Mouse (Mus musculus): ENCODE data around the gene Pgpep1. TPM values are rescaled to one million over a fixed set of nuclear protein-coding genes. Genes with fewer than 3 reads are reported as not detected.

The Pgpep1 gene
- total RNA-seq, 2 experiments from 2014 or later, result 11.1 to 15.9 TPM

DNA sequence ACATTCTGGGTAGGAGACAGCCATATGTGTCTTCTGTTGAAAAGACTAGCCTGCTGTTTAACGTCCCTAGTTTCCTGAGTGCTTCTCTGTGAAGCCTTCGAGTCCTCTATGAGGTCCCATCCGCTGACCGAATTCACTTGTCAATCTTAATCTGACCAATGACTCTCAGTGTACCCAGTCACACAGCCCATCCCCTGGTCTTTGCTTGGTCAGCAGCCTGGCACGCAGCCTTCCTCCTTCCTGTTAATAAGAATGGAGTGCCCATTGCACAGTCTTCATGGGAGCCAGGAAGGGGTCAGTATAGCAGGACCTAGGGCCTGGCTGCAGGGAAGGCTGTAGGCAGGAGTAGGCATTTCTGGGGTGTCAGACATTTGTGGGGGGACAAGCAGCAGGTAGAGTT lies 45.7 kb downstream of the Pgpep1 start:
- intact Hi-C loops (cut with DNase I), result no loop called here
- no peak for DNase-seq

DNA sequence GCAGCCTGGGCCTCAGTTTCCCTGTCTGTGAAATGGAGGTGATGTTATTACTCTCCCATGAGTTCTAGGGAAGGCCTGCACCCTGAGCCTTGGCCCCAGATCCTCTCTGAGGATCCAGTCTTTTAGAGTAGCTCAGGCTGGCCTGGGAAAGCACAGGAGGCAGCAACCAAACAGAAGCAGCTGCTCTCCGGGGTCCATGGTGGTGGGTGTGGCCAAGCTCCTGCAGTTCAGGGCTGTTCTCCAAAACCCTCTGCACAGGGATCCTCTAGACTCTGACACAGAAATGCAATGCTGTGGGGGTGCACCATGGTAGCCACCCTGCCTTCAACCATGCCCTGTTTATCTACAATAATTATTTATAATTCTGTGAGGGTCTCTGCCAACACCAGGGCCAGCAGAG lies 46.4 kb downstream of the Pgpep1 start:
- DNase-seq, result no peak
- intact Hi-C loops (cut with DNase I), result no loop called here

DNA sequence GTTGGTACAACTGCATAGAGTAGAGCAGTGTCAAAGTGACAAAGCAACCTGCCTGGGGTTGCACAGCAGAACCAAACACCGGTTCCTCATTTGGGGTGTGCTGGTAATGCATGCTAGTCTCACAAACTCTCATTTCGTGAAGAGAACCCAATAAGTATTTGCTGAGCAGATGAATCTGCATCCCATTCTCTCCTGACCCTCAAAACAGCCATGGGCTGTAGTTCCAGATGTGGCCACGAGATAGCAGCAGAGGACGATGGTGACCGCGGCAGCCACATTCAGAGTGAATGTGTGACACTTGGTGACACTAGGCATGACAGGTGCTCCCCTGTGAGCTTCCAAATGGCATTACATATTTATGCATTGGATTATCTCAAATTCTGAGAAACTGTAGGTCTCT lies 48.3 kb downstream of the Pgpep1 start:
- peak; percentile 84 to 91 for DNase-seq
- intact Hi-C loops (cut with DNase I), result no loop called here

DNA sequence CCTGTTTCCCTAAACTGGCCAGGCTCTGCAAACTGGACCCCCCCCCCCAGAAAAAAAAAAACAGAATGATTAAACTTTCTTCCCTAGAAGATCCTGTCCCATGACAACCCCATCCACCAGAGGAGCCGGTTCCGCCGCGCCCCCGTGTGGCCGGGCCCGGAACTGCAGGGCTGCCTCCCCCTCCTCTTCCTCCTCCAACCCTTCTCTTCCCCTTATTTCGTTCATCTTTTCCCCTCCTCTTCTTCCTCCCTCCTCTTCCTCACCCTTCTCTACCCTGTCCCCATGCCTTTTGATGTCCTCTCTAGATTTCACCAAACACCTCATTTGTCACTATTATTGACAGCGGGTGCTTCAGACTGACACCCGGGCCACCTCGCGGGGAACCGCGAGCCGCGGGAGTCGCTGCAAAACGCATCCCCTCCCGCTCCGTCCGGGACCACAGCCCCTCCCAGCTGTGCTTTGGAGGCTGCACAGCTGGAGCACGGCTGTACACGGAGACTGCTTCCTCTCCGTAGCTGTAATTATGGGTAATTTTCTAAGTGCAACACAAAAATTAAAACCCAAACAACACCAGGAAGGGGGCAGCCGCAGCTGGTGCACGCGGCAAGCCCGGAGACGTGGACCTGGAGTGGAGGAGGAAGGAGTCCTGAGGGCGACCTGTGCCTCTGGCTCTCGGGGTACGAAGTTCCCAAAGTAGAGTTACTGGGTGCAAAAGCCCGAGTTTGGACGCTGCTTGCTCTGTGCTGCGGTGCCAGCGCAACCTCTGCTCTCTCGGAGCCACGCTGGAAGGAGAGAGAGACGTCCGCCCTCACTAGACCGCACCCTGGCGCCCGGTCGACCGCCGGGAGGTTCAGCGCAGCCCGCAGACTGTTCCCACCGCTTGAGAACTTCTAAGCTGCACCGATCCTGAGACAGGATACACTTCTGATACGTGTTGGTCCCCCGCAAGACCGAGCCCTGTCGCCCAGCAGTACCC lies 49.1 kb downstream of the Pgpep1 start:
- intact Hi-C loops (cut with DNase I), result no loop called here
- peak; percentile 85 to 89 for DNase-seq

DNA sequence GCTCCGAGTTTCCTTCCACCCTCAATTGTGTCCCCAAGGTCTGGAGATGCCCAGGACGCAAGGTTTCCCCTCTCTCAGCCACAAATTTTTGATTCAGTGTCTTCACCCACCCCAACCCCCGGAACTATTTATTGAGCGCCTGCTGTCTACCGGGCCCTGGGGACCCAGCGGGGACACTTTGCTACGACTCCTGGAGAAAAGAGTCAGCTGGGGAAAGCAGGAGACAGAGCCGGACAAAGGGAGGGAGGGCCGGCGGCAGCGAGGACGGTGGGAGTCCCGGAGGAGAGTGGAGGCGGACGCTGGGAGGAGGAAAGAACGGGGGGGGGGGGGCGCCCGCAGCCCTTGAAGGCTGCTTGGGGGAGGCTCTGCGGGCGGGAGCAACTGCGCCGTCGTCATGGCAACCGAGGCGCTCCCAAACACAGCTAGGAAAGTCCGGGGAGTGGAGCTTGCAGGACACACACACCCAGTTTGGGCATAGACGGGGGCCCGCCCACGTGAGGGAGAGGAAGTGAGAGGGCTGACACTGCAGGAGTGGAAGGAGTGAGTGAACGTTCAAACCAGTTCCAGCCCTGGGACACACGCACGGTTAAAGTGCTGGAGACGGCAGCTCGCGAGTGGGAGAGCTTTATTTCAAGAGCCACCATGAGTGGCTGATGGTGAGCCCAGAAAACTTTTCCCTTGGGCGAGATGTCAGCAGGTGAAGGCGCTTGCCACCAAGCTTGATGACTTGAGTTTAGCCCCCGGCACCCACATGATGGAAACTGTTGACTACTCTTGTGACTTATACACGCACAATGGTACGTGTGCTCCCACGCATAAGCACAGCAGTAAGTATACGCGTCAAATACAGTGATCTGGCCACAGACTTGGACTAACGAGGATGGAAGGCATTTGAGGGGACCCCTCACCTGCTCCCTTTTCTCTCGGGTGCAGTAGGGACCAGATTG lies 50.1 kb downstream of the Pgpep1 start:
- DNase-seq, result peak; percentile 79 to 92
- intact Hi-C loops (cut with DNase I), result no loop called here

DNA sequence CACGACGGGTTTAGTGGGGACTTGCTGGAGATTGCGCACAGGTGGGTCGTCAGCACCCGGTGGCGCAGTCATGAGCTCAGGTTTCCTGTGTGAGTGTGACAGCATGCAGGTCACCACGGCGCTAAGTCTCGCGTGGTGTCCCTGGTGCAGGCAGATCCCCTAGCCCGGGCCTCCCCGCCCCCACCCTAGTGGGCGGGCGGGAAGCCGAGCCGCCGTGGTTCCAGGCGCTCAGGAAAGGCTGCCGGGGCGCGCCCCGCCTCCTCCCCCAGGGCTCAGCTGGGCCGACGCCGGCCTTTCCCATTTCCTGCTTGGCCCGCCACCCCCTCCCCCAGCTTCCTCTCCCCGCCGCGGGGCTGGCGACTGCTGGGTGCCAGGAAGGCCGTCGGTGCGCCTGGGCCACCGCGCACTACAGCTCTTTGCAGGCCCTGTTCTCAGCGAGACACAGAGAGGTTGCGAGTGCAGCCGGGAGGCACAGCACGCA lies 50.8 kb downstream of the Pgpep1 start:
- intact Hi-C loops (cut with DNase I), result no loop called here
- DNase-seq, result peak; percentile 84 to 88

DNA sequence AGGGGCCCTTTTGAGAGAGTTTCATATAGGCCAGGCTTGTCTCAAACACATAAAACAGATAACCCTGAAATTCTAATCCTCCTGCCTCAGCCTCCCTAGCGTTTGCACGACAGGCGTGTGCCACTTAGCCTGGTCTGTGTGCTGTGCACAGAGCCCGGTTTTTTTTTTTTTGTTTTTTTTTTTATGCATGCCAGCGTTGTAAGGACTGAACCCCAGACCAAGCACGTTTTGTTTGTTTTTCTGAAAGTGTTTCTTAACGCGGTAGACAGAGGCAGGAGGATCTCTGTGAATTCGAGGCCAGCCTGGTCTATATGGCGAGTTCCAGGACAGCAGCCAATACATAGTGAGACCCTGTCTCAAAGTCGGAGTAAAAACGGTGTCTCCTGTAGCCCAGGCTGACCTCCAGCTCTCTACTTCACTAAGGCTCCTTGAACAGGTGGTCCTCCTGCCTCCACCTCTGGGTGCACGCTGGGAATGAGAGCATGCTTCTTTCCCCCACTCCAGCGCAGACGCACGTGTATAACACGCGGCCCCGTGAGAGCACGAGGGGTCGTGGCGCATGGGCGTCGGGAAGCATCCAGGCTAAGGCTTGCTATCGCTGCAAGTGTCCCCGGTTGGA lies 51.3 kb downstream of the Pgpep1 start, which contains the start of gene Ssbp4:
TSS of gene Ssbp4 (minus strand) at position 124 of the 619 bp plus-strand sequence.
- no peak for DNase-seq
- intact Hi-C loops (cut with DNase I), result no loop called here

DNA sequence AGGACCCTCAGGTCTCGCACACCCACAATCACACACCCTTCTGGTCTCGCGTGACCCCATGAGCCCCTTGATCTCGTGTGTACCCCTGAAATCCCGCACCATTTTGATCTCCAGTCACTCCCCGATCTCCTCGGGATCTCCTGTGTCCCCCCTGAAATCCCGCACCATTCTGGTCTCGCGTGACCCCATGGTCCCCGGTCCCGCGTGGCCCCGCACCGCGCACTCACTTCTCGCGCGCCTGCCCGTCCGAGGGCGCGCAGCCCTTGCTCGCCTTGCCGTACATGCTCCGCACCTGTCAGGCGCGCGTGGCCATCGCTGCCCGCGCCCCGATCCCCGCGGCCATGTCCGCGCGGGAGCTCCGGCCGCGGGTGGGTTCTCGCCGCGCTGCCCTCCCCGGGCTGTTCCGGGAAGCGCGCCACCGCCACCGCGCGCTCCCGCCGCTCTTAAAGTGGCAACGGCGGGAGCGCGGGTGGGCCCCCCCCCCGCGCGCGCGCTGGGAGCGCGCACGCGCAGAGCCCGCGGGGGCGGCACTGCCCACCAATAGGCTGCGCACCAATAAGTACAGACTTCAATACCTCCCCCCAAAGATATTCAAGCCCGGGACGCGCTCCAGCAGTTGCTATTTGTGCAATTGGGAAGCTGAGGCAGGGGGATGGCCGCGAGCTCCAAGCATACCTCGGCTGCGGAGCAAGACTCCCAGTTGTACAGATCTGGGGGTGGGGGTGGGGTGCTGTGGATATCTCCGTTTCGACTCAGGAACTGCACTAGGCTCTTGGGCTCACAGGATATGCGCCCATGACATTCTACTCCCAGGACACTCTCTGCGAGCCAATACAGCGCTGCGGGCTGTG lies 52.1 kb downstream of the Pgpep1 start:
- peak in 1 of 2 experiments; percentile 64 for DNase-seq
- intact Hi-C loops (cut with DNase I), result no loop called here

DNA sequence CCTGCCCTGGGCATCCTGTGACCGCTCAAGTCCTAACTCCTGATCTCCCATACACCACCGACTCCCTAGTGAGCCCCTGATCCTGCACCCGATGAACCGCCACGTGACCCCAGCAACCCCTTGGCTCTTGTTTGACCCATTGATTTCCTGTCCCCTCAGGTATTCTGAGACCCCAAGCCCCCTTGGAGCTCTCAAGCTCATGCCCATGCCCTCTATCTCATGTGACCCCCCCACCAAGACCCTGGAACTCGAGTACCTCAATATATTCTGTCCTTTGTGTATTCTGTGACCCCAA lies 52.6 kb downstream of the Pgpep1 start:
- intact Hi-C loops (cut with DNase I), result no loop called here
- no peak for DNase-seq

DNA sequence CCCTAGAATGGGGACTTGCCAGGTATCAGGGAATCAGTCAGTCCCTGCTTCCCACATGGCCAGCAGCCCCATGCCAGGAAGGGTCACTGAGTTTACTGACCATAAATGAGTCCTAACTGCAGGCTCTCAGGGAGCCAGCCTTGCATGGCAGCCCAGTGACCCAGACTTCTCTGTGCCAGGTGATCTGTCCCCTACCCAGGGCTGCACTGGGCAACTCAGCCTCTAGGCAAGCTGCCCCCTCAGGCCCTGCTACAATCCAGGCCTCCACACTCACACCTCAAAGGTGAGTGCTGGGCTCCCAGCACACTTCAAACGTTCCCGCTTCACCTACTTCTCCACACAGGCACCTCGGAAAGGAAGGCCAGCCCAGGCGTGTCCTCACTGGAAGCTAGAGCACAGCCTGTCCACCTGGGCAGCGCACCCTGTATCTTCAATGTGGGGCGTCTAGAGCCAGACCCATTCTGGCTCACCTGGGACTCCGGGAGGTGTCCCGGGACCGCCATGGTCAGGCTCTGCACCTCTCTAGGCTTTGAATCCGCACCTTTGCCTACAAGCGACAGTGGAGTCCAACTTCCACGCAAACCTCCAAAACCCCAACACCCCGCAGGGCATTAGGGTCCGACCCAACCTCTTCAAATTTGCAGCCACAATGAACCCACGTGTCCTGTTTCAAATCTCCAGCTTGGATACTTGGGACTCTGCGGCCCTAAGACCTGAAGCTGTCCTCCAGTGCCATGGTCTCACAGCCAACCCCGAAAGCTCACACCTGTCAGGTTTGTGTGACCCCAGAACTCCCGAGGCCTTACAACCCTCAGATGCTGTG lies 53.2 kb downstream of the Pgpep1 start:
- DNase-seq, result no peak
- intact Hi-C loops (cut with DNase I), result no loop called here

DNA sequence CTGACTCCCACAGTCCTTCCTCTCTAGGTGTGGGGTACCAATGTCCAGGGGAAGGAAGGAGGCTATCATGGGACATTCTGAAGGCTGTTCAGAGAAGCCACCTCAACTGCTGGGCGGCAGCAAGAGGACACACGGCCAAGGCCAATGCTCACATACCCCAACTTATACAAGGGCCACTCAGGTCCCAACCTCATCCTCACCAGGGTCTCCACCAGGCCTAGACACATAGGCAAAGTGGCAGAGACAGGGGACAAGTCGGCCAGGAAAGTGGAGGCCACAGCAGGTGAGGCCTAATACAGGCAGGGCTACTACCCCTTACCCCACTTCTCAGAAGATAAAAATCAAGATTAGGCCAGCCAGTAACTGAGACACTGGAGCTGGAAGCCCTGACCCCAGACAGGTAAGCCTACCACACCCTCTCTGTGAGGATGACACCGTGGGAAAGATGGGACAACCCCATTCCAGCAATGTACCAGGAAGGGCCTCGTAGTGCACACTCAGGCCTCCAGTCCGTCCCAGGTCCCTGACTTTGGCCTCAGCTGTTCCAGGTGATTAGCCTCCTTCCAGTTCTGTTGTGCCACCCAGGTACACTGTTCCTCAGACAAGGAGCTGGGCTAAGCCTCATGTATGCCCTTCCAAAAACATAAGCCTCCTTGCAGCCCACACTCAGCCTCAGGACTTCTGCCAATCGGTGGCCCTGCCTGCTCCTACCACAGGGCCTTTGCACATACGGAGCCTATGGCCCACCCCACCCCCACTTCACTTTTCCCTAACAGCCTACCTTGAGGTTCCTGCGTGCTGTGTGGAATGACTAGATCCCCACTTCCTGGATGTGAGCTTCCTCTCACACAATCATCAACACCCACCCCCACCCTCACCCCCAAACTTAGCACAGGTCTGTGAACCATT lies 54.1 kb downstream of the Pgpep1 start:
- intact Hi-C loops (cut with DNase I), result no loop called here
- no peak for DNase-seq

DNA sequence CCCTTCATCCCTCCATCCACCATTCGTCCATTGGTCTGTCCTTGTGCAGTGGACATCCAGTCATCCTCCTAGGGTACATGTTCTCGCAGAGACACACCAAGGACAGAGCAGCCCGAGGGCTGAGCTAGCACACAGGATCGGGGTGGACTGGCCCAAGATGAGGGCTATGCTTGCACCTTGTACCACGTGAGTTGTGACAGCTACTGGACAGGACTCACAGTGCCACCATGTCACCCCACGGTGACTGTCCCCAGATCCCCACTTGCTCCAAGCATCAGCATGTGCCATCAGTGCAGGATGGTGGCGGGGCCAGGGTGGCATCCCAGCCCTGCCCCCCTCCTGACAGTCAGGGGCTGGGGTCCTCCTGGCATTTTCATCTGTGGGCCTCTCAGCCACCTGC lies 55.6 kb downstream of the Pgpep1 start:
- DNase-seq, result no peak
- intact Hi-C loops (cut with DNase I), result no loop called here

DNA sequence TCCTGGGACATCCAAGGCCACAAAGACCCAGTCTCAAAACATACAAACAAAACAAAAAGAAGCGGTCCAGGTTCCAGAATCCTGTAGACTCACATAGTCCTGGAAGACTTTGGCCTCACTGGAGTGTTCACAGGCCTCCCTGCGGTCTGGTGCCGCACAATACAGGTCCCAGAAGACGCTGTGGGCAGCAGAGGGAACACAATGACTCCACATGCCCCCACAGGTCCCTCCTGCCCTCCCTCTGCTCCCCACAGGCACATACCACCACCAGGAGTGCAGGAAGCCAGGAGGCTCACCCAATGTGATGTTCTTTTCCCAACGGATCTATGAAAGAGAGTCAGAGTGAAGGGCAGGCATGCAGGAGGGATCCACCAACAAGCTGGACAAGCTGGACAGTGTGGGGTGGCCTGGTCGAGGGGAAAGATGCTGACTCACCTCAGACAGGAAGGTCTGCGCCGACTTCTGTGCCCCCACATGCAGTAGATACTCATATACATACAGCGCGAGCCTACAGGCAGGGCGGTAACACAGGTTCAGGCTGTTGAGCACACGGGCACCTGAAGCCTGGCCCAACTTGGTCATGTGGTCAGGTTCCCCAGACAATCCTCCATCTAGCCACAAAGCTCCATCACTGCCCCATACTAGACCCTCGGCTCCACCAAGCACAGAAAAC lies 57.9 kb downstream of the Pgpep1 start:
- intact Hi-C loops (cut with DNase I), result no loop called here
- no peak for DNase-seq

DNA sequence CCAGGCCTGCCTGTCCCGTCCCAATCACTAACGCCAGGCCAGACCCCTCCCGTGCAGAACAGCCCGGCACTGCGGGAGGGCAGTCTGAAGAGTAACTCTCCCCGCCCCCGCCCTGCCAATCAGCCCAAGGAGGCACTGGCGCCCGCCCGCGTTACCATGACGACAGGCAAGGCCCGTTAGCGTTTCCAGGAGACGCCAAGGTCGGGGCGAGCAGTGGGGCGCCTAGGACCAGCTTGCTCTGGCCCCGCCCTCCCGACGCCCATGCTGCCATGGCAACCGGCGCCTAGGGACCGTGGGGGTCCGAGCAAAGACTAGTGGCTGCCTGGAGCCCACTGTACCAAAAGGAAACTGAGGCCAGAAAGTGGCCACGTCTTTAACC lies 58.9 kb downstream of the Pgpep1 start:
- intact Hi-C loops (cut with DNase I), result no loop called here
- DNase-seq, result peak; percentile 43 to 54

DNA sequence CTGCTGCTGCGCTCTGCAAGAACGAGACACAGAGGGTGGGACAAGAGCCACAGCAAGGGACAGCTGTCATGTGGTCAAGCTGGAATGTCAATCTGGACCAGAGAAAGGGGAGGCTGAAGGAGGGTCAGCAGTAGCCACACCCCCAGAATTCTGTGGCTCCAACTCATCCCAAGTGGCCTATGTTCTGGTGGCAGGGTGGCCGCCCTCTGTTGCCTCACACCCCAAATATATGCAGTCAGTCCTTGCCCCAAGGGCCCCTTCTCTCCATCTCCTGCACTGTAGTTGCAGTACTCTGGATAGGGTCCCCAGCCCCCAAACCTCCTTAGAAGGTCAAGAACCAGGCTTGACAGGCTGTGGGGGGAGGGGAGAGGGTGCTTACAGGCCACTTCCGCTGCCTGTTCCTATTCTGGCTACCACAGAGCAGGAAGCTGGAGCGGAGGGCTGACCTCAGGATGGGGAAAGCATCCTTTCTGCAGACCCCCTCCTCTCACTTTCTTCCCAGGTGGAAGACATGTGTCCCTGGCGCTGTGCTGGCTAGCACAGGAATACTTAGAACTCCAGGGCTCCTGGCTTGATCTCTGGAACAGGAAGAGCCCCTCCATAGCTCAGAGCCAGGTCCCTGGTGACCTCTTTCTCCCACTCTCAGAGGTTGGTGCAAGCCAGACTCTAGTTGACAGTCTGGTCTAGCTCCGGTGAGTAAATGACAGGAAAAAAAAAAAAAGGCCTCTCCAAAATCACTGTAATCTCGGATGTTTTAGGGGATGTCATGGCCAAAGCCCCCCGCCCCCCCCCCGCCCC lies 59.5 kb downstream of the Pgpep1 start:
- intact Hi-C loops (cut with DNase I), result no loop called here
- DNase-seq, result no peak

DNA sequence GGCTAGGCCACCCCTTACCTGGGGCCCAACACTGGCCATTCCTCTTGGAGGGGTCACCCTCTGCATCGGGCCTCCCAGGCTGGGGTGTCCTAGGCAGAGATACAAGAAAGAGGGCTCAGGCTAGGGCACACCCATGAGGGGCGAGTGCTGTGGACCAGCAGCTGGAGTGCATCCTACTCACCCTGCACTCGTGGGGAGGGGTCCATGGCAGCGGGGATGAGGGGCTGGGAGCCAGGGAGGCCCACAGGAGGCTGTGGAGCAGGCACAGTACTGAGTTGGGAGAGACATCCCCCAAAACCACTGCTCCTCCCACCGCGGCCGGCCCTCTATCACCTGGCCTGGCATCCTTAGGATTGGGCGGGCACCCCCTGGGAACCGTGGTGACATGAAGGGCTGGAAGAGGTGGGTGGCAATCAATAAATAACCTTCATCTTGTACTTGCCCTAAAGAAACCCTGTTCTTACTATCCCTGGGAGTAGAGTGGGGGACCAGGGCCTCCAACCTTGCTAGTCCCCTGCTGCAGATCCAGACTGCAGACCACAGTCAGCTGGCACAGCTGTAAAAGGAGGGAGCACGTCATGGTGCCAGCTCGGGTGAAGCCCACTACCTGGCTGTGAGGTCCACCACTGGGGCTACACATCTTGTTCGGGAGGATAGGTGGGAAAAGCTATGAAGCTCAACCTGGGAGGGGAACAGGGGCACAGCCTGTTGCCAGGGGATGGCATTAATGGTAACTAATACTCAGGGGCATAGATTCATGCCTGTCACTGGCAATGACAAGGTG lies 60.5 kb downstream of the Pgpep1 start:
- no peak for DNase-seq
- intact Hi-C loops (cut with DNase I), result no loop called here
